In genomic region chr16:56134149-56134548, GRCm38 (mm10) we compare ENCODE assay signal across 14 mouse cellular contexts.
A peak's percentile ranks its signal among the peaks of the same experiment; 100 is the strongest.
DNase-seq lines count a peak whose midpoint lies in the region; ATAC-seq and TF ChIP-seq lines count a peak whose summit lies in the region.
"Had no signal": no experiment of that assay in that cellular context is flagged by ENCODE, and none has a peak within 500 bp of the region (broad histone marks: within the 10 kb centered on the region; RNA-seq: fewer than 3 reads in every experiment).

No protein-coding gene starts in this region.

- no peak overlapping the region for H3K4me3 ChIP-seq in embryonic facial prominence, embryonic 14.5 days (ENCODE audit: low read depth, low read length)
- no peak overlapping the region for H3K4me3 ChIP-seq in embryonic facial prominence, embryonic 10.5 days
- no peak overlapping the region for H3K4me3 ChIP-seq in kidney, postnatal 0 days (replicated peaks; ENCODE audit: low read depth, low read length)
- no peak overlapping the region for H3K4me3 ChIP-seq in lung, postnatal 0 days (ENCODE audit: low read depth, low read length)
- H3K4me3 ChIP-seq in layer of hippocampus, adult 2 months = no peak overlapping the region
- H3K4me3 ChIP-seq in hindbrain, embryonic 12.5 days = no peak overlapping the region
- H3K4me3 ChIP-seq: gastrocnemius, adult 2 months; neural tube, embryonic 12.5 days had no signal

- no peaks in the 10 kb centered on the region for H3K27me3 ChIP-seq in embryonic facial prominence, embryonic 14.5 days (replicated peaks; ENCODE audit: control insufficient read depth, insufficient read depth, low read length)
- H3K27me3 ChIP-seq in embryonic facial prominence, embryonic 10.5 days (replicated peaks; ENCODE audit: low read depth, poor library complexity, severe bottlenecking) = no peaks in the 10 kb centered on the region
- H3K27me3 ChIP-seq in kidney, postnatal 0 days (ENCODE audit: insufficient read depth, low read length) = no peaks in the 10 kb centered on the region
- H3K27me3 ChIP-seq in lung, postnatal 0 days (replicated peaks; ENCODE audit: insufficient read depth, low read length) = no peaks in the 10 kb centered on the region
- no peaks in the 10 kb centered on the region for H3K27me3 ChIP-seq in hindbrain, embryonic 12.5 days
- H3K27me3 ChIP-seq: neural tube, embryonic 12.5 days had no signal

- H3K9me3 ChIP-seq in embryonic facial prominence, embryonic 14.5 days (ENCODE audit: control insufficient read depth, low read length) = no peaks in the 10 kb centered on the region
- H3K9me3 ChIP-seq in embryonic facial prominence, embryonic 10.5 days = no peaks in the 10 kb centered on the region
- no peaks in the 10 kb centered on the region for H3K9me3 ChIP-seq in kidney, postnatal 0 days (replicated peaks; ENCODE audit: low read length)
- no peaks in the 10 kb centered on the region for H3K9me3 ChIP-seq in lung, postnatal 0 days (ENCODE audit: low read length)
- H3K9me3 ChIP-seq in hindbrain, embryonic 12.5 days (replicated peaks) = no peaks in the 10 kb centered on the region
- H3K9me3 ChIP-seq: neural tube, embryonic 12.5 days had no signal

- no peak overlapping the region for H3K27ac ChIP-seq in embryonic facial prominence, embryonic 14.5 days (replicated peaks; ENCODE audit: low read depth, low read length)
- H3K27ac ChIP-seq in embryonic facial prominence, embryonic 10.5 days (replicated peaks) = no peak overlapping the region
- H3K27ac ChIP-seq in kidney, postnatal 0 days = no peak overlapping the region
- H3K27ac ChIP-seq in lung, postnatal 0 days (ENCODE audit: low read length) = no peak overlapping the region
- H3K27ac ChIP-seq in layer of hippocampus, adult 2 months = no peak overlapping the region
- no peak overlapping the region for H3K27ac ChIP-seq in hindbrain, embryonic 12.5 days
- H3K27ac ChIP-seq: gastrocnemius, adult 2 months; neural tube, embryonic 12.5 days had no signal

- H3K4me2 ChIP-seq in embryonic facial prominence, embryonic 14.5 days (ENCODE audit: low read depth, low read length) = no peak overlapping the region
- H3K4me2 ChIP-seq in kidney, postnatal 0 days (ENCODE audit: low read length) = no peak overlapping the region
- H3K4me2 ChIP-seq in lung, postnatal 0 days (replicated peaks; ENCODE audit: low read depth, low read length) = no peak overlapping the region
- H3K4me2 ChIP-seq in hindbrain, embryonic 12.5 days (replicated peaks) = no peak overlapping the region
- H3K4me2 ChIP-seq: midbrain, embryonic 11.5 days; neural tube, embryonic 12.5 days had no signal

- DNase-seq in embryonic facial prominence, embryonic 14.5 days (ENCODE audit: low spot score) = peak; percentile 52
- no peak for DNase-seq in embryonic facial prominence, embryonic 10.5 days (ENCODE audit: low spot score)
- DNase-seq in kidney, postnatal 0 days (ENCODE audit: low spot score) = peak; percentile 13
- DNase-seq in kidney, adult 18-20 months = no peak
- DNase-seq in Muller cell, postnatal 12 days (ENCODE audit: inconsistent ontology term) = peak; percentile 6
- DNase-seq in lung, postnatal 0 days (ENCODE audit: low spot score) = peak; percentile 35
- no peak for DNase-seq in layer of hippocampus, adult 2 months (ENCODE audit: low spot score in 2 of 2)
- DNase-seq: cerebellum, adult 9-10 months; gastrocnemius, adult 2 months; right cerebral cortex, adult 18-20 months had no signal

- H3K36me3 ChIP-seq in embryonic facial prominence, embryonic 14.5 days (ENCODE audit: control insufficient read depth, insufficient read depth, low read length) = no peaks in the 10 kb centered on the region
- H3K36me3 ChIP-seq in embryonic facial prominence, embryonic 10.5 days (replicated peaks) = peaks cover 9% of the 10 kb centered on the region
- H3K36me3 ChIP-seq in kidney, postnatal 0 days (ENCODE audit: insufficient read depth, low read length) = no peaks in the 10 kb centered on the region
- no peaks in the 10 kb centered on the region for H3K36me3 ChIP-seq in lung, postnatal 0 days (ENCODE audit: insufficient read depth, low read length)
- peaks cover 12% of the 10 kb centered on the region for H3K36me3 ChIP-seq in hindbrain, embryonic 12.5 days

- H3K9ac ChIP-seq in embryonic facial prominence, embryonic 14.5 days (ENCODE audit: low read depth, low read length) = no peak overlapping the region
- H3K9ac ChIP-seq in kidney, postnatal 0 days (ENCODE audit: low read depth, low read length) = no peak overlapping the region
- no peak overlapping the region for H3K9ac ChIP-seq in lung, postnatal 0 days (replicated peaks; ENCODE audit: low read depth)
- no peak overlapping the region for H3K9ac ChIP-seq in hindbrain, embryonic 12.5 days
- H3K9ac ChIP-seq: neural tube, embryonic 12.5 days had no signal

- no peak for TF ChIP-seq CTCF in kidney, postnatal 0 days (IDR thresholded peaks at IDR 0.05; ENCODE audit: low read depth)
- no peak for TF ChIP-seq CTCF in lung, postnatal 0 days (IDR thresholded peaks at IDR 0.05)
- no peak for TF ChIP-seq CTCF in layer of hippocampus, adult 2 months (conservative IDR thresholded peaks at IDR 0.05)

- TF ChIP-seq EP300 in lung, postnatal 0 days (IDR thresholded peaks at IDR 0.05) = no peak

- ATAC-seq in embryonic facial prominence, embryonic 14.5 days (ENCODE audit: low read depth) = no peak
- no peak for ATAC-seq in kidney, postnatal 0 days (replicated peaks; ENCODE audit: low FRiP score, low read depth)
- ATAC-seq in lung, postnatal 0 days = no peak; the same call in 1 of the 2 replicates
- no peak for ATAC-seq in hindbrain, embryonic 12.5 days (ENCODE audit: low FRiP score)
- ATAC-seq: intestine, postnatal 0 days had no signal

- 50% methylated on average over 4 of the region's 4 CpGs for WGBS in embryonic facial prominence, embryonic 14.5 days
- 60% methylated on average over 4 of the region's 4 CpGs for WGBS in embryonic facial prominence, embryonic 10.5 days
- 52% methylated on average over 4 of the region's 4 CpGs for WGBS in kidney, postnatal 0 days
- 19% methylated on average over 4 of the region's 4 CpGs for WGBS in lung, postnatal 0 days
- WGBS in hindbrain, embryonic 12.5 days = 58% methylated on average over 4 of the region's 4 CpGs

- no peaks in the 10 kb centered on the region for H3K4me1 ChIP-seq in embryonic facial prominence, embryonic 14.5 days (ENCODE audit: control insufficient read depth, insufficient read depth, low read length)
- no peaks in the 10 kb centered on the region for H3K4me1 ChIP-seq in embryonic facial prominence, embryonic 10.5 days
- no peaks in the 10 kb centered on the region for H3K4me1 ChIP-seq in kidney, postnatal 0 days (replicated peaks; ENCODE audit: insufficient read depth, low read length)
- no peaks in the 10 kb centered on the region for H3K4me1 ChIP-seq in lung, postnatal 0 days (ENCODE audit: insufficient read depth, low read depth, low read length)
- no peaks in the 10 kb centered on the region for H3K4me1 ChIP-seq in hindbrain, embryonic 12.5 days
- H3K4me1 ChIP-seq: neural tube, embryonic 12.5 days had no signal

Comparison
In these comparisons a context has a peak if more than half of its experiments do, and no peak if none do; other contexts are left out.
1. DNase-seq: peak in embryonic facial prominence, embryonic 14.5 days (single experiment), kidney, postnatal 0 days (single experiment), Muller cell, postnatal 12 days (single experiment) and lung, postnatal 0 days (single experiment); none in embryonic facial prominence, embryonic 10.5 days (single experiment), kidney, adult 18-20 months (single experiment) and layer of hippocampus, adult 2 months (0 of 2).